Mouse (Mus musculus) heart, embryonic 15.5 days (tissue): ENCODE data around the gene Dhtkd1. TPM values are rescaled to one million over a fixed set of nuclear protein-coding genes. Genes with fewer than 3 reads are reported as not detected.
"Not testable (repeated sequence)": the region's sequence is repeated elsewhere in the genome, so short reads cannot be mapped to it uniquely, and the experiment has no call there.

Source experiments
- ATAC-seq: fragments of 200-750 bp; cut with Nextera tagmentation; replicated peaks from 2 replicates; pipeline ENCODE4 v1.8.0; 2017; ENCODE audit warnings: low read depth, moderate TSS enrichment; ENCODE audit not compliant: insufficient number of reproducible peaks, insufficient read depth, low FRiP score
- H3K27ac ChIP-seq: fragments of 300-500 bp; sonication (generic); 2 replicates; pipeline ENCODE4 v1.5.1; 2015; ENCODE audit warnings: mild to moderate bottlenecking, inconsistent platforms
- H3K27me3 ChIP-seq: fragments of 300-500 bp; sonication (generic); 2 replicates; pipeline ENCODE4 v1.6.1; 2015; ENCODE audit warnings: inconsistent platforms
- H3K36me3 ChIP-seq: fragments of 300-500 bp; sonication (generic); 2 replicates; pipeline ENCODE4 v1.6.1; 2015; ENCODE audit warnings: mild to moderate bottlenecking, inconsistent platforms
- H3K4me1 ChIP-seq: fragments of 300-500 bp; sonication (generic); replicated peaks from 2 replicates; pipeline ENCODE4 v1.6.1; 2015; ENCODE audit warnings: inconsistent platforms
- H3K4me2 ChIP-seq: fragments of 300-500 bp; sonication (generic); 2 replicates; pipeline ENCODE4 v1.6.1; 2015; ENCODE audit warnings: inconsistent platforms, mild to moderate bottlenecking, moderate library complexity
- H3K4me3 ChIP-seq: fragments of 300-500 bp; sonication (generic); 2 replicates; pipeline ENCODE4 v1.5.1; 2015; ENCODE audit warnings: mild to moderate bottlenecking, inconsistent platforms
- H3K9ac ChIP-seq: fragments of 300-500 bp; sonication (generic); 2 replicates; pipeline ENCODE4 v1.6.1; 2015; ENCODE audit warnings: mild to moderate bottlenecking, inconsistent platforms
- H3K9me3 ChIP-seq: fragments of 300-500 bp; sonication (generic); replicated peaks from 2 replicates; pipeline ENCODE4 v1.6.1; 2016; ENCODE audit warnings: inconsistent platforms
- WGBS: fragments of 180-500 bp; shearing (Covaris S2); methylation state at CpG from one replicate; pipeline ENCODE4 v1.1.7; 2015; ENCODE audit warnings: mixed read lengths; 5-methylcytosine and 5-hydroxymethylcytosine counted together
- polyA plus RNA-seq: library from polyadenylated mRNA; unstranded; fragments of >200 nt; fragmentation: Nextera tagmentation; extraction: Ambion mirVana; gene quantifications from 2 replicates; pipeline ENCODE4 v1.2.1, GENCODE M21; 2015

Dhtkd1 gene
- polyA plus RNA-seq, result 1.5 and 3.3 TPM in 2 replicates

DNA sequence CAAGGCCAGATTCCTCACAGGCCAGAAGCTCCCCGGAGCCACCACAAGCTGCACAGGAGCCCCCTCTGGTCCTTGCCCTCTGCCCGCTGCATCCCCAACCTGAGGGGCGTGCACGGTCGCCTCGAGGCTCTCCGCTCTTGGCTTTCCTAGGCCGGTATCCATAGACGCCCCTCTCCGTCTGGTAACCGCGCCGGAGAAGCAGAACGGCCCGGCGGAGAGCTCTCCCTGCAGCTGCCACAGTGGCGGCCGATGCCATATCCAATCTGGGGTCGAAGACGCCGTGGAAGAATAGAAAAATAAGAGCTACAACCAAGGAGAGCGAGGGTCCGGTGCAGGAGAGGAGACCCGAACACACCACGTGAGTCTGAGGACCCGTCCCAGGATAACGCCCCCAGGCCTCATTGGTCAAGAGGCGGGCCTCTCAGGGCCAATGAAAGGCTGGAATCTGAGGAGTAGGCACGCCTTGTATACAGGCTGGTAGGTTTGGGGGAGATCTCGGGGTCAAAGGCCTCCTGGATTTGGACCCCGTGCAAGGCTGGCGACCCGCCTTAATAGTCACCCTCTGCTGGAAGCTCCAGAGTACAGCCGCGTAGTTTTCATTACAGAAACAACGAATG, at the start of gene Dhtkd1:
Dhtkd1 (minus strand) TSS at position 377 of the 617 bp plus-strand sequence.
- WGBS, result 2% methylated on average over 36 of the region's 36 CpGs
- no peak within 1 kb of the TSS for H3K27ac ChIP-seq

DNA sequence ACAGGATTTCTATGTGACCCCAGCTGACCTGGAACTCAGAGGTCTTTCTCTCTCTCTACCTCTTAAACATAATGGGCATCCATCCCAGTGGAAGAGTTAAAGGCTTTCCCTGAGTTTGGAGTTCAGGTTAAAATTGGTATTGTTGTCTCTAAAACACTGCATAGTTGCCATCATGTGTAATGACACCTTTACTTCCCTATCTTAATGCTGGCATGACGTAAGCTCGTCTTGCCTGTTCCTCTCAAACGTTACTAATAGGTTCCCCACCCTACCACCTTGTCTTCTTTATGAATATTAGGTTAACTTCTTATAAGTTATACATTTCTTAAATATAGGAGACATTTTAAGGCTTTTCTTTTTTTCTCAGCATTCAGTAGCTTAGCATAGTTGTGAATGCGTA, 34.9 kb upstream of the Dhtkd1 start:
- Histone ChIP-seq H3K4me1 (no peaks in the 10 kb centered on the region), H3K9ac (no peak overlapping the region), H3K27ac (no peak overlapping the region), H3K9me3 (no peaks in the 10 kb centered on the region), H3K27me3 (no peaks in the 10 kb centered on the region), H3K4me2 (no peak overlapping the region), H3K4me3 (no peak overlapping the region), H3K36me3 (peaks cover 40% of the 10 kb centered on the region)
- no peak for ATAC-seq
- 87% methylated on average over 4 of the region's 4 CpGs for WGBS

More for the DNA sequence above, at the start of gene Dhtkd1:
- H3K27me3 ChIP-seq, result no peaks in the 10 kb centered on the region
- H3K9ac ChIP-seq, result peak within 1 kb of the TSS; percentile 57
- no peaks in the 10 kb centered on the region for H3K36me3 ChIP-seq
- H3K4me3 ChIP-seq, result peak within 1 kb of the TSS; percentile 56
- no peaks in the 10 kb centered on the region for H3K9me3 ChIP-seq
- ATAC-seq, result peak; percentile 94
- H3K4me2 ChIP-seq, result peak within 1 kb of the TSS; percentile 87
- no peaks in the 10 kb centered on the region for H3K4me1 ChIP-seq

GRCm38 (mm10) chr2:5970629-5971028, 28.0 kb upstream of the Dhtkd1 start:
- WGBS, result 92% methylated on average over 3 of the region's 3 CpGs
- H3K27ac ChIP-seq, H3K4me3 ChIP-seq, H3K4me1 ChIP-seq, H3K9me3 ChIP-seq, H3K9ac ChIP-seq, H3K27me3 ChIP-seq, H3K4me2 ChIP-seq, ATAC-seq: not testable (repeated sequence)
- peaks cover 20% of the 10 kb centered on the region for H3K36me3 ChIP-seq

DNA sequence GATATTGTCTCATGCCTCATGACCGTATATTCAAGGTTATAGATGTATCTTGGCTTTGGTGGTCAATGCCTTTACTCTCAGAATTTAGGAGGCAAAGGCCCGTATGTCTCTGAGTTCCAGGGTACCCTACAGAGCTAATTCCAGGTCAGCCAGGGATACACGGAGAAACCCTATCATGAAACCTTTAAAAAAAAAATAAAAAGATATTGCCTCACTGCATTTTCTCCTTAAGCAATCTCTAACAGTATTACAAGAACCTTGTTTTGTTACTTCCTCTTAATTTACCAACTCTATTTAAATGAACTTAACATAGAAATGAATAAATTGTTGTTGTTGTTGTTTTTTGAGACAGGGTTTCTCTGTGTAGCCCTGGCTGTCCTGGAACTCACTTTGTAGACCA, 23.4 kb upstream of the Dhtkd1 start:
- ATAC-seq, result no peak
- H3K4me3 ChIP-seq, result no peak overlapping the region
- H3K9me3 ChIP-seq, result no peaks in the 10 kb centered on the region
- no peaks in the 10 kb centered on the region for H3K27me3 ChIP-seq
- no peak overlapping the region for H3K4me2 ChIP-seq
- 88% methylated on average over 3 of the region's 3 CpGs for WGBS
- peaks cover 14% of the 10 kb centered on the region for H3K36me3 ChIP-seq
- peaks cover 5% of the 10 kb centered on the region; the same call in 1 of the 2 replicates for H3K4me1 ChIP-seq
- no peak overlapping the region for H3K27ac ChIP-seq
- no peak overlapping the region for H3K9ac ChIP-seq

GRCm38 (mm10) chr2:5963729-5964128, 21.1 kb upstream of the Dhtkd1 start:
- not testable (repeated sequence) for H3K9ac ChIP-seq, H3K27ac ChIP-seq, H3K4me2 ChIP-seq, H3K4me3 ChIP-seq, H3K27me3 ChIP-seq, ATAC-seq, H3K9me3 ChIP-seq, H3K4me1 ChIP-seq
- WGBS, result 83% methylated on average over 4 of the region's 4 CpGs
- peaks cover 23% of the 10 kb centered on the region for H3K36me3 ChIP-seq

GRCm38 (mm10) chr2:5962265-5962664, 19.7 kb upstream of the Dhtkd1 start:
- no peak overlapping the region for H3K9ac ChIP-seq
- WGBS, result 41% methylated on average over 2 of the region's 2 CpGs

DNA sequence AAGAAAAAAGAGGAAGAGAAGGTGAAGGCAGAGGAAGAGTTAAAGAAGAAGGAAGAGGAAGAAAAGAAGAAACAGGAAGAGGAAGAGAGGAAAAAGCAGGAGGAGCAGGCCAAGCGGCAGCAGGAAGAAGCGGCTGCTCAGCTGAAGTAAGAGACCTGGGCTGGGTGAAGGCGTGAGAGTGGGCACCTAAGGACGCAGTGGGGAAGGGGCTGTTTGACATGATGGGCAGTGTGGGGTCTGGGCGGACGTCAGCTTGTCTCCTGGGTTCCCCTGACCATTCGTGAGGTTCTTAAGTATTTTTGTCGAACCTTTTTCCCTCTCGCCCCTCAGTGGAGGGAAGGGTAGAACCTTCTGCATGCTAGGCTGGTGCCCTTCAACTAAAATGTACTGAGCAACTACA, 15.1 kb upstream of the Dhtkd1 start:
- peaks cover 5% of the 10 kb centered on the region for H3K4me1 ChIP-seq
- no peaks in the 10 kb centered on the region for H3K27me3 ChIP-seq
- no peak overlapping the region for H3K4me3 ChIP-seq
- no peak overlapping the region for H3K4me2 ChIP-seq
- no peaks in the 10 kb centered on the region for H3K9me3 ChIP-seq
- no peak overlapping the region for H3K9ac ChIP-seq
- H3K27ac ChIP-seq, result no peak overlapping the region
- H3K36me3 ChIP-seq, result peaks cover 29% of the 10 kb centered on the region
- ATAC-seq, result no peak
- 86% methylated on average over 9 of the region's 9 CpGs for WGBS

More at GRCm38 (mm10) chr2:5962265-5962664, 19.7 kb upstream of the Dhtkd1 start:
- Histone ChIP-seq H3K27ac (no peak overlapping the region), H3K4me3 (no peak overlapping the region), H3K4me2 (no peak overlapping the region), H3K27me3 (no peaks in the 10 kb centered on the region), H3K36me3 (peaks cover 35% of the 10 kb centered on the region), H3K9me3 (no peaks in the 10 kb centered on the region), H3K4me1 (peaks cover 5% of the 10 kb centered on the region; the same call in 1 of the 2 replicates)
- no peak for ATAC-seq

DNA sequence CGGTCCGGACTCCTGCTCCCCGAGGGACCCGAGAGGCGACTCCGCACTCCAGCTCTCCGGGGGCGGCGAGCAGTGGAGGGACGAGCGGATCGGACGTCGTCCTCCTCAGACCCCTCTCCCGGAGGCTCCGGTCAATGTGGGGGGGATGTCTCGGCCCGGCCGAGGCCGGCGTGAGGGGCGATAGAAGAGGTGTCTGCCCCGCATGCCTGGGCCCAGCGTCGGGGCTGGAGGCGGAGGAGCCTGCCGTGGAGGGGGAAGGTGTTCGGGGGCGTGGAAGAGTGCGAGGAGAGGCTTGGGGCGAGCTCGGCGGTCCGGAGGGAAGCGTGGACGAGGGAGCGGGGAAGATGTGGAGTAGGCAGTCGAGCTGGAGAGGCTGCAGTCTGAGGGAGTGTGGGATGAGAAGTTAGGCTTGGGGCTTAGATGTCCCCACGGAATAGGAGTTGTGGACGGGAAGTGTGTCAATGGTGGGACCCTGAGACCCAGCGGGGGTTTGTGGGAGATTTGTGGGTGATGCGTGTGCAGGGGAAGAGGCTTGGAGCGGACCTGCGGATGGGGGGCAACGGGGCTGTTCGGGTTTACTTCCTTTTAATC, 9.1 kb upstream of the Dhtkd1 start:
- Histone ChIP-seq H3K27me3 (no peaks in the 10 kb centered on the region), H3K9ac (peak overlapping the region; percentile 91), H3K4me1 (peaks cover 11% of the 10 kb centered on the region), H3K36me3 (no peaks in the 10 kb centered on the region), H3K27ac (peak overlapping the region; percentile 87), H3K4me2 (peak overlapping the region; percentile 87), H3K9me3 (no peaks in the 10 kb centered on the region), H3K4me3 (peak overlapping the region; percentile 99)
- ATAC-seq, result peak; percentile 68
- WGBS, result under 1% methylated on average over 46 of the region's 46 CpGs

DNA sequence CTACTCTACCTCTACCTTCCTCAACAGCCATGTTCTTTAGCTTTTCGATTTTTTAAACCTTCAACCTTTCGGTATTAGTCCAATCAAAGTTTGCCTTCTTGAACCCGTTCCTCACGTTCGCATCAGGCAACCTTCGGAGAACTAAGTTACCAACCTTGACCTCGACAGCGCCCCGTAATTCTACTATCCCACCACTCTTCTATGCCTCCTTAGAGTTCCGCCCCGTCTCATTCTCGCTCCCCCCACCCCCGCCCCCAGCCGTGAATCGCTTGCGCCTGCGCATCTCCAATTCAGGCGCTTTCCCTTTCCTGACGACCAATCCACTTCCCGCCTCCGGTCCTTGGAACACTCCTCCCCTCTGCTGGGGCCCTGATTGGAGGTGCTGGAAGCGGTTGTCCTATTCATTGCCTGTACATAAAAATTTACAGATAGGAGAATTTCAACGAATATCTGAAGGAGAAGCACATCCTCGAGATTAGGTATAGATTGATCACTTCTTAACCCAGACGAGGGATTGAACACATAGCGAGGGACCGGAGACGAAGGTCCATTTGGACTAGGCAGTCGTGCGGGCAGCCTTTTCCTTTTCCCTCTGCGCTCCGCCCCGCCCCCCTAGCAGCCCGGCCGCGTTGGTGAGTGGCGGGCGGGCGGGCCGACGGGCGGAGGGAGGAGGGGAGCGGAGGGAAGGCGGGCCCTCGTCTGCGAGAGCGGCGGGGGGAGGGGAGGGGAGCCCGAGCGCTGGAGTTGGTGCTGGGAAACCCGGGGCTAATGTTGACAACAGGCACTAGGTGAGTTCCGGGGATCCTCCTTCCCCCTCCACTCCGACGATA, 8.4 kb upstream of the Dhtkd1 start, which contains the start of gene Upf2:
Upf2 (plus strand) TSS at position 704 of the 830 bp plus-strand sequence.
- Histone ChIP-seq H3K9me3 (no peaks in the 10 kb centered on the region), H3K27ac (peak within 1 kb of the TSS; percentile 87), H3K4me2 (peak within 1 kb of the TSS; percentile 87), H3K4me1 (peaks cover 11% of the 10 kb centered on the region), H3K4me3 (peak within 1 kb of the TSS; percentile 99), H3K9ac (peak within 1 kb of the TSS; percentile 91), H3K36me3 (no peaks in the 10 kb centered on the region), H3K27me3 (no peaks in the 10 kb centered on the region)
- under 1% methylated on average over 44 of the region's 54 CpGs for WGBS
- ATAC-seq, result peak; percentile 95

DNA sequence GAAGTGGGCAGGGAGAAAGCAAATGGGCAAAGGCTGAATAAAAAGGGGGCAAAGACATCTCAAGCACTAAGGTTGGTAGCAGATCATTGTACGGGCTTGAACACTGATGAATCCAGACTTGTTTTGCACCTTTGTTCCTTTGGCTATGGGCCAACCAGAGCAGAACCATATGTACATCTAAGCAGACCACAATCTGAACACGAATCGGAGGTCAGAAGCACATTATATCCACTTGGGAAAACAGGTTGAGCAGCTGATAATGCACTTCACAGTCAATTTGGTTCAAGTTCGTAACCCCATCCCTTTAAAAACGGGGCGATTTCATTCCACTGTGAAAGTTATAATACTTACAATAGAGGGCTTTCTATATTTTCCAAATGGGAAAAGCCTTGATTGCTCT, 7.7 kb upstream of the Dhtkd1 start:
- H3K9me3 ChIP-seq, result no peaks in the 10 kb centered on the region
- no peaks in the 10 kb centered on the region for H3K36me3 ChIP-seq
- peak overlapping the region; percentile 70 for H3K4me2 ChIP-seq
- peak overlapping the region; percentile 99 for H3K4me3 ChIP-seq
- ATAC-seq, result no peak
- peaks cover 11% of the 10 kb centered on the region for H3K4me1 ChIP-seq
- peak overlapping the region; percentile 87 for H3K27ac ChIP-seq
- no peaks in the 10 kb centered on the region for H3K27me3 ChIP-seq
- 7% methylated on average over 6 of the region's 6 CpGs for WGBS
- peak overlapping the region; percentile 68 for H3K9ac ChIP-seq

- not testable (repeated sequence) for H3K9ac ChIP-seq
- WGBS, result 96% methylated on average over 9 of the region's 9 CpGs
Measured at GRCm38 (mm10) chr2:5949821-5950220, 7.2 kb upstream of the Dhtkd1 start.

More at GRCm38 (mm10) chr2:5949821-5950220, 7.2 kb upstream of the Dhtkd1 start:
- not testable (repeated sequence) for H3K36me3 ChIP-seq, H3K27me3 ChIP-seq, ATAC-seq, H3K9me3 ChIP-seq
- Histone ChIP-seq H3K4me3 (peak overlapping the region; percentile 99), H3K4me1 (peaks cover 11% of the 10 kb centered on the region), H3K27ac (0 out of 2 replicates have a peak overlapping the region, but pooled peaks have one; percentile 87), H3K4me2 (peak overlapping the region; percentile 70)
